Mouse (Mus musculus) liver, embryonic 14.5 days (tissue): ENCODE measurements around the gene Slx1b. TPM values are rescaled to one million over a fixed set of nuclear protein-coding genes. Genes with fewer than 3 reads are reported as not detected.
"Not testable (repeated sequence)": the region's sequence is repeated elsewhere in the genome, so short reads cannot be mapped to it uniquely, and the experiment has no call there.

ENCODE experiments used
- ATAC-seq: fragments of 200-750 bp; cut with Nextera tagmentation; 2 replicates; pipeline ENCODE4 v1.8.0; 2017; ENCODE audit warnings: moderate number of reproducible peaks, mild to moderate bottlenecking, moderate library complexity; ENCODE audit not compliant: insufficient read depth
- DNase-seq, 3 experiments: peaks; one replicate each; pipeline ENCODE4 v3.0.0-alpha.2; 2012 to 2013; ENCODE audit warnings: low read depth in 3 of 3, low spot score in 3 of 3
- H3K27ac ChIP-seq: fragments of 300-500 bp; sonication (generic); 2 replicates; pipeline ENCODE4 v1.5.1; 2014; ENCODE audit warnings: moderate library complexity, mild to moderate bottlenecking, control low read depth, inconsistent platforms
- H3K27me3 ChIP-seq: fragments of 300-500 bp; sonication (generic); 2 replicates; pipeline ENCODE4 v1.6.1; 2014; ENCODE audit warnings: mild to moderate bottlenecking, low read length, moderate library complexity; ENCODE audit not compliant: control insufficient read depth, insufficient read depth
- H3K36me3 ChIP-seq: fragments of 300-500 bp; sonication (generic); replicated peaks from 2 replicates; pipeline ENCODE4 v1.6.1; 2014; ENCODE audit warnings: low read depth; ENCODE audit not compliant: control insufficient read depth, insufficient read depth
- H3K4me1 ChIP-seq, 2 experiments: fragments of 200-500 bp in 1 of 2; fragments of 300-500 bp in 1 of 2; sonication (generic) in 1 of 2; replicated peaks; 2 replicates each; pipeline ENCODE4 v1.6.1; 2012 to 2014; ENCODE audit warnings: antibody characterized with exemption in 1 of 2, inconsistent platforms in 1 of 2, low read length in 1 of 2; ENCODE audit not compliant: control insufficient read depth in 2 of 2, insufficient read depth in 2 of 2
- H3K4me2 ChIP-seq: fragments of 300-500 bp; sonication (generic); 2 replicates; pipeline ENCODE4 v1.6.1; 2014; ENCODE audit warnings: low read depth, mild to moderate bottlenecking, control low read depth, moderate library complexity
- H3K4me3 ChIP-seq, 2 experiments: fragments of 200-500 bp in 1 of 2; fragments of 300-500 bp in 1 of 2; sonication (generic) in 1 of 2; 2 replicates each; pipeline ENCODE4 v1.5.1; 2012 to 2014; ENCODE audit warnings: low read depth in 2 of 2, low read length in 2 of 2, mild to moderate bottlenecking in 2 of 2, control low read depth in 1 of 2, inconsistent platforms in 1 of 2, moderate library complexity in 1 of 2; ENCODE audit not compliant: insufficient read depth in 1 of 2
- H3K9ac ChIP-seq: fragments of 300-500 bp; sonication (generic); replicated peaks from 2 replicates; pipeline ENCODE4 v1.6.1; 2014; ENCODE audit warnings: mild to moderate bottlenecking, control low read depth, moderate library complexity
- H3K9me3 ChIP-seq: fragments of 300-500 bp; sonication (generic); 2 replicates; pipeline ENCODE4 v1.6.1; 2016; ENCODE audit warnings: low read length, mixed read lengths; ENCODE audit not compliant: control insufficient read depth
- CTCF ChIP-seq: IDR thresholded peaks from 2 replicates; pipeline ENCODE4 v1.5.1; 2016; ENCODE audit warnings: antibody characterized with exemption, low read depth, control low read depth
- EP300 ChIP-seq: IDR thresholded peaks from 2 replicates; pipeline ENCODE4 v1.6.1; 2016; ENCODE audit warnings: antibody characterized with exemption, low read depth
- WGBS: fragments of 180-500 bp; shearing (Covaris S2); extraction: QIAGEN DNeasy Blood & Tissue Kit; methylation state at CpG from one replicate; pipeline ENCODE4 v1.1.7; 2014; ENCODE audit not compliant: insufficient replicate concordance; 5-methylcytosine and 5-hydroxymethylcytosine counted together
- polyA plus RNA-seq, 2 experiments: library from polyadenylated mRNA; depleted of rRNA in 1 of 2; stranded (reverse) in 1 of 2; unstranded in 1 of 2; fragments of >200 nt; fragmentation: Nextera tagmentation in 1 of 2; extraction: Ambion mirVana in 1 of 2; gene quantifications; 2 replicates each; pipeline versions ENCODE4 v1.2.1 to v1.2.3; 2012 to 2014

Gene Slx1b
- polyA plus RNA-seq, 2 experiments = 1.8 to 5.7 TPM

DNA sequence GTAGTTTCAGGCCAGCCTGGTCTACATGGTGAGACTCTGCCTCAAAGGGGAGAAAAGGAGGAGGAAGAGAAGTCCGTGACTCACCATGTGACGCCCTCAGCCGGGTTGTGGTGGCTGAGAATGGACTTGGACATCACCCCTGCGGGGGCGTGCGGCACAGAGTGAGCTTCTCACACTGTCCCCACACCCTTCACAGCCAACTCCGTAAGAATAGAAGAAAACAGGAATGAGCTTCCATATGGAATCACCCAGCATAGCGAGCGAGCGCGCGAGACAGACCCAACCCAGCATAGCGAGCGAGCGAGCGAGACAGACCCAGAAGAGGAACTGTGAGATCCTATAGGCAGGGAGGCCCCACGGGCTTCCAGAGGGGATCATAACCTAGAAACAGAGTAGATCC, 44.0 kb upstream of the Slx1b start:
- Histone ChIP-seq H3K4me2 (no peak overlapping the region), H3K27me3 (no peaks in the 10 kb centered on the region), H3K36me3 (no peaks in the 10 kb centered on the region), H3K4me1 (no peaks in the 10 kb centered on the region), H3K9me3 (no peaks in the 10 kb centered on the region), H3K4me3 (no peak overlapping the region), H3K27ac (no peak overlapping the region), H3K9ac (no peak overlapping the region)
- ATAC-seq = no peak
- 74% methylated on average over 17 of the region's 17 CpGs for WGBS
- TF ChIP-seq CTCF = no peak
- TF ChIP-seq EP300 = no peak
- no peak for DNase-seq

DNA sequence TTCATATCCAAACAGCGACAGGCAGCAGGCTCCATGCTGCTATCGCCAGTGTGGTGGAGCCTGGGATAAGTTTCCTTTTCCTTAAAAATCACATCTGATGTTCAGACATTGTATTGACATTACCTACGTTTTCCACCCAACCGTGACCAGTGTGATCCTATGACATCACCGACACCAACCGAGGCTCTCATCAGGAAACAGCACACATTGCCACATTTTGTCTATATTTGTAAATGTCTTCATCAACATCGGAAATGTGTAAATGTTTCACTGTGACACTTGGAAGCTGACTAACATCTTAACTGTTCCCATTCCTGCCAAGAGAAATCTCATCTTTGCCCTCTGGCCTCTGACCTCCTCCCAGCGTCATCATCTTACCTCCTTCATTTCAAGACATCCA, 40.5 kb upstream of the Slx1b start:
- H3K4me3 ChIP-seq = no peak overlapping the region
- H3K36me3 ChIP-seq = no peaks in the 10 kb centered on the region
- DNase-seq = no peak
- WGBS = 70% methylated on average over 8 of the region's 8 CpGs
- ATAC-seq = no peak
- H3K9ac ChIP-seq = no peak overlapping the region
- no peak overlapping the region for H3K27ac ChIP-seq
- no peak for TF ChIP-seq CTCF
- TF ChIP-seq EP300 = no peak
- no peaks in the 10 kb centered on the region for H3K4me1 ChIP-seq
- H3K9me3 ChIP-seq = no peaks in the 10 kb centered on the region
- H3K27me3 ChIP-seq = no peaks in the 10 kb centered on the region
- no peak overlapping the region for H3K4me2 ChIP-seq

DNA sequence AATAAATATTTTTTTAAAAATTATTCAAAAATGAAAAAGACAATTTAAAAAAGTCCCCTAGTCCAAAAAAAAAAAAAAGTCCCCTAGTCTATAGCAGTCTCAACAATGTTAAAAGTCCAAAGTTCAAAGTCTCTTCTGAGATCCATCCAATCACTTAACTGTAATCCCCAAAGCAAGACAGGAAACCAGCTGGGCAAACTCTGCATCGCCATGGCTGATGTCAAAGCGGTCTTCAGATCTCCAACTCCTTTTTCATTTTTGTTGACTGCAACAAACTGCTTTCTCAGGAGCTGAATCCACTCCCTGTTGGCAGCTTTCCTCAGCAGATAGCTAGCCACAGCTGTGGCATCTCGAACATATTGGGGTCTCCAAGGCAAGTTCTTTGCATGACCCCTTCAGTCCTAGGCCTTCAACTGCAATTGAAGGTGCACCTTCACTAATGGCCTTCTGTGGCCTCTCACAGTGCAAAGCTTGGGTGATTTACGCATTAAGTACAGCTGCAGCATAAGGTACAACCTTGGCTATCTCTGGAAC, 34.7 kb upstream of the Slx1b start:
- H3K9me3 ChIP-seq, H3K27ac ChIP-seq, H3K4me1 ChIP-seq, ATAC-seq, H3K27me3 ChIP-seq, H3K9ac ChIP-seq, DNase-seq, H3K4me3 ChIP-seq, H3K36me3 ChIP-seq, H3K4me2 ChIP-seq: not testable (repeated sequence)
- 49% methylated on average over 4 of the region's 4 CpGs for WGBS

DNA sequence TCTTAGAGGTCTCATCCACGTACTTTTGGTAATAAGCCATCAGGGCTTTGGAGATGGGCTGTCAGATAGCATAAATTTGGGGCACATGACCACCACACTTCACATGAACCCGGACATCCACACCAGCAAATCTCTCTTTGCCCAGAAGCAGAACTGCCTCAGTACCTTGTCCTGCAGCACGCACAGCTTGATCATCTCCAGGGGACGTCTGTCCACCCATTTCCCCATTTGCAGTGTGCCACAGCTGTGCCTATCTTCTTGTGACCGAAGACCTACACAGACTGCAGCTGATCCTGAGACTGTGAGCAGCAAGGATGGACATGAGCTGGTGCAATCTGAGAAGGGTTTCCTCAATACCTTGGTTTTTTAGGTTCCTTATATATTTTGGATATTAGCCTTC, 30.1 kb upstream of the Slx1b start:
- no peak for ATAC-seq
- Histone ChIP-seq H3K9me3 (no peaks in the 10 kb centered on the region), H3K4me3 (no peak overlapping the region), H3K27ac (no peak overlapping the region), H3K4me2 (no peak overlapping the region), H3K4me1 (peaks cover 0 to 2% of the 10 kb centered on the region in 2 experiments; a peak in 1 of 4 replicates), H3K36me3 (no peaks in the 10 kb centered on the region), H3K9ac (no peak overlapping the region), H3K27me3 (no peaks in the 10 kb centered on the region)
- 33% methylated on average over 5 of the region's 5 CpGs for WGBS
- no peak for DNase-seq
- no peak for TF ChIP-seq CTCF
- TF ChIP-seq EP300 = no peak

DNA sequence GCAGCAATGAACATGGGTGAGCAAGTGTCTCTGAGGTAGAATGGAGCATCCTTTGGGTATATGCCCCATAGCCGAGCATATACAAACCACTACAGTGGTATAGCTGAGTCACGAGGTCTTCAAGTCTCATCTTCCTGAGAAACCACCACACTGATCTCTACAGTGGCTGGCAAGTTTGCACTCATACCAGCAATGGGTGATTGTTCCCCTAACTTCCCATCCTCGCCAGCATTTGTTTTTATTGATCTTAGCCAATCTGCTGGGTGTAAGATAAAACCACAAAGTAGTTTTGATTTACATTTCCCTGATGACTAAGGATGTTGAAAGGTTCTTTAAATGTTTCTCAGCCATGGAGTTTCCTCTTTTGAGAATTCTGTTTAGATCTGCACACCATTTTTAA, 29.5 kb upstream of the Slx1b start:
- Histone ChIP-seq H3K4me3 (no peak overlapping the region), H3K27me3 (no peaks in the 10 kb centered on the region), H3K9ac (no peak overlapping the region), H3K36me3 (no peaks in the 10 kb centered on the region), H3K9me3 (no peaks in the 10 kb centered on the region), H3K27ac (no peak overlapping the region), H3K4me1 (no peaks in the 10 kb centered on the region), H3K4me2 (no peak overlapping the region)
- DNase-seq (no peak), ATAC-seq (no peak)
- 22% methylated on average over 3 of the region's 3 CpGs for WGBS
- TF ChIP-seq EP300 (no peak), CTCF (no peak)

DNA sequence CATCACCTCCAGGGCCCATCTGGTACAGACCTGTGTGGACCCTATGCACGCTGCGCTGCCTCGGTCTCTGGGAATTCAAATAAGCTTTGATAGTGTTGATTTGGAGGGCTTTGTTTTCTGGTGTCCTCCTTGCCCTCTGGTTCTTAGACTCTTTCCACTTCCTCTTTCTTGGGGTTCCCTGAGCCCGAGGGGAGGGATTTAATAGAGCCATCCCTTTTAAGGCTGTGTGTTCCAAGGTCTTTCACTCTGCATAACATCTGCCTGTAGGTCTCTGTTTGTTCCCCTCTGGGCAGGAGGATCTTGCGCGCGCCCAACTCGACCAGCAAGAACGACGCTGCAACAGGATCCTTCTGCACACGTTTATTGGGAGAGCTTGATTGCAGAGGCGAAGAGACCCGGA, 26.1 kb upstream of the Slx1b start:
- H3K9ac ChIP-seq = no peak overlapping the region
- TF ChIP-seq CTCF = no peak
- no peak for TF ChIP-seq EP300

More for the DNA sequence above, 26.1 kb upstream of the Slx1b start:
- Histone ChIP-seq H3K27ac (no peak overlapping the region), H3K4me3 (no peak overlapping the region), H3K27me3 (no peaks in the 10 kb centered on the region), H3K36me3 (no peaks in the 10 kb centered on the region), H3K9me3 (no peaks in the 10 kb centered on the region), H3K4me2 (no peak overlapping the region), H3K4me1 (no peaks in the 10 kb centered on the region)
- no peak for DNase-seq
- 67% methylated on average over 13 of the region's 13 CpGs for WGBS
- no peak for ATAC-seq
